Mouse (Mus musculus): ENCODE results near the gene Serpinc1.
"Not testable (repeated sequence)": the region's sequence is repeated elsewhere in the genome, so short reads cannot be mapped to it uniquely, and the experiment has no call there.

Serpinc1 gene

GRCm38 (mm10) chr1:161025410-161026210 lies 47.2 kb downstream of the Serpinc1 start:
- no peak for DNase-seq (ENCODE audit: low spot score)

DNA sequence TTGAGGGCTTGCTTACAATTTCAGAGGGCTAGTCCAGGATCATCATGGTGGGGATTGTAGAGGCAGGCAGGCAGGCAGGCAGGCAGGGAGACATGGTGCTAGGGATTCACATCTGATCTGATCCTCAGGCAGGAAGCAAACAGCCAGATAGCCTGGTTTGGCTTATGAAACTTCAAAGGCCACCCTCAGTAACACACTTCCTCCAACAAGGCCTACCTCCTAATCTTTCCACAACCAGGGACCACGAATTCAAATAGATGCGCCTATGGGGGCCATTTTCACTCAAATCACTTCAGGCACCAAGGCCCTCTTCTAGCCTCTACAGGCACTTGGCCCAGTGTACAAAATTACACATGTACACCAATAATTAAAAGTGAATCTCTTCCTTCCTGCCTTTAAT lies 48.8 kb downstream of the Serpinc1 start:
- DNase-seq (ENCODE audit: low spot score) = no peak

- DNase-seq (ENCODE audit: low spot score) = not testable (repeated sequence)
Observed at GRCm38 (mm10) chr1:161028427-161028826, 50.0 kb downstream of the Serpinc1 start.

GRCm38 (mm10) chr1:161030058-161030457 lies 51.7 kb downstream of the Serpinc1 start:
- no peak for DNase-seq (ENCODE audit: low spot score)

GRCm38 (mm10) chr1:161031881-161032280 lies 53.5 kb downstream of the Serpinc1 start:
- DNase-seq (ENCODE audit: low spot score) = no peak

GRCm38 (mm10) chr1:161032345-161032744 lies 54.0 kb downstream of the Serpinc1 start:
- no peak for DNase-seq (ENCODE audit: low spot score)

- no peak for DNase-seq (ENCODE audit: low spot score)
Observed at GRCm38 (mm10) chr1:161033856-161034434, 55.6 kb downstream of the Serpinc1 start.

- DNase-seq (ENCODE audit: low spot score) = peak; percentile 98
Observed at GRCm38 (mm10) chr1:161034435-161035280, 56.3 kb downstream of the Serpinc1 start, which contains the start of gene Zbtb37. Zbtb37 (minus strand) TSS chr1:161034849.

GRCm38 (mm10) chr1:161035281-161035785 lies 56.9 kb downstream of the Serpinc1 start:
- DNase-seq (ENCODE audit: low spot score) = no peak

DNA sequence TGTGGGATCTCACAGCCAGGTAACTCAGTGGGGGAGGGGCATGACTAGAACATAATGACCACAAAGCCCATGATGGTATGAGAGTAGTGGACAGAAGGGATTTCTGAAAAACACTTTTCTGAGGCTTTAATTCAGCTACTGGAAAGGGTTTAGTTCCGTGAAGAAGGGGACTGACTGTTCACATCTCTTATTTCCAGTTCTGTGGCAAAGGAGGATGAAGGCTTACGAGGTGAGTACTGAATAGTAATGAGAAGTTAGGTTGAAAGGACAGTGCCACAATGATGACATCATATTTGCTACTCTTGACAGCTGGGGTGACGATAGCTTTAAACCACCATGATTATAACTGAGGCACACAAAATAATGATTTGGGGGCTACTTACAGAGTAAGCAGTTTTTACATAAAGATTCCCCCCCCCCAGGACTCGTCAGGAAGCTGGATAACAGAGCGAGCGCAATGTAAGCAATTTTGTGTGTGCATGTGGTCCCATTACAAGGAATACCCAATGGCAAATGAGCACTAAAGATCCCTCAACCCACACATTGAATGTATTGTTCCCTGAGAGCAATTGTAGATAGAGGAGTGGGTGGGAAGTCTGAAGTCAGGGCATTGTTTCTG lies 57.5 kb downstream of the Serpinc1 start:
- no peak for DNase-seq (ENCODE audit: low spot score)

DNA sequence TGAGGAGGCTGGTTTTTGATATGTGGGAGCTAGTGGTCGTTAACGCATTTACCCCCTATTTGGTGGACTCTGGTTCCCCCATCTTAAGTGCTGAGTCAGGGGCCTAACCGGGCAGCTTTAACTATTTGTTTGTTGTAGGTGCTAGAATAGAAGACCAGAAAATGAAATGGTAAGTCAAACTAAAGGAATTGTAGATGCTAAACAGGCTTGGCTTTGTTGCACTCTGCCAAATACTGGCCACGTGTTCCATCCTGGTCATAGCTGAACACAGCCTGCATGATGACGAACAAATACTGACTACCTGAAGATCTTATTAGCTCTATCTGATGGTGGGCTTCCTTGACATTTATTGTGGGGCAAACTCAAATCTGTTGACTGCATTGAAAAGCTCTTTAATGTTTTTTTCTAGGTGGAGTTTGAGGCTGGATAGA lies 58.0 kb downstream of the Serpinc1 start:
- DNase-seq (ENCODE audit: low spot score) = no peak

DNA sequence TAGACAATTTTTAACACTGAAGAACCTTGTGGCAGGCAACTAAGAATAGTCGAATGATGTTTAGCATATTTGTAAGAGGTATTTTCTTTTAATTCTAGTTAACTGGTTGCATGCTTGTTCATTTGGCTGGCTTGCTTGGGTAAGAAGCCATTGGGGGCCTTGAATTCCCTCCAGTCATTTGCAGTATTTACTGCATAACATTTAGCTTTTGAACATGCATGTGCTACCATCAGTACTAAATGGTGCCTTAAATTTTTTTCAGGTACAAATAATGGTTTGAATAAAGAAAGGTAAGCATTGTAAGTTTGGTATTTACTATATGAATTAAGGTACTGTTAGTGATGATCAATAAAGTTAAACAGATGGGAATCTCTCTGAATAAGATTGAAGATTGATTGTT lies 58.6 kb downstream of the Serpinc1 start:
- no peak for DNase-seq (ENCODE audit: low spot score)

- no peak for DNase-seq (ENCODE audit: low spot score)
Observed at GRCm38 (mm10) chr1:161037599-161037998, 59.2 kb downstream of the Serpinc1 start.

GRCm38 (mm10) chr1:161038004-161038403 lies 59.6 kb downstream of the Serpinc1 start:
- DNase-seq (ENCODE audit: low spot score) = no peak

DNA sequence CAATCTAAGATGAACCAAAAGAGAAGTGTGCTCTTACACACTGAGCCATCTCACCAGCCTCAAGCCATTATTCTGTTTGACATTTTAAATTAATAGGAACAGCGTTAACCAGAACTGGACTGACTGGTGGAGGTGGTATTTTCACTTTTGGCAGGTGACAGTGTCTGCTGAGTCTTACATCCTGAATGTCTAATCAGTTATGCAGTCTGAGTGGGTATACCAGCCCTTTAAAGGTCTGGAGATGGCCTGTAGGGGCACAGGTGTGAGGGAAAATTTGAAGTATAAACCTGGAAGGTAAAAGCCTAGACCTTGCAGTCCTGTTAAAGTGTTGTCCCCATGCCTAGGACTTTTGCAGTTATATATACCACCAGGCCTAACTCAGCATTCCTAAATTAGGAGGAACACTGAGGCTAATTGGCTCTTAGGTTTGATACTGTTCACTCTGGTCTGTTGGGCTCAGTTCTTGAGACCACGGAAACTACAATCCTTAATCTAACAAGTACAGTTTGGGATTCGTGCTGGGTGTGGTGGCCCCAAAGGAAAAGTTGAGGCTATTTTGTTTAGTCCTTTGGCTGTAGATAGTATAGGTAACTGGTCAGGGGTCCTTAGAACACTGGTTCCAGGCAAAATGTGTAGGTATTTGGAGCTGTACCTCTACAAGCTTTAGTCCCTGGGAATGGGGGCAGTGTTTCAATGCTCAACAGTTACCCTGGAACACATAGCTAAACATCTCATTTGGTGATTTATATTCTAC lies 60.8 kb downstream of the Serpinc1 start:
- no peak for DNase-seq (ENCODE audit: low spot score)

DNA sequence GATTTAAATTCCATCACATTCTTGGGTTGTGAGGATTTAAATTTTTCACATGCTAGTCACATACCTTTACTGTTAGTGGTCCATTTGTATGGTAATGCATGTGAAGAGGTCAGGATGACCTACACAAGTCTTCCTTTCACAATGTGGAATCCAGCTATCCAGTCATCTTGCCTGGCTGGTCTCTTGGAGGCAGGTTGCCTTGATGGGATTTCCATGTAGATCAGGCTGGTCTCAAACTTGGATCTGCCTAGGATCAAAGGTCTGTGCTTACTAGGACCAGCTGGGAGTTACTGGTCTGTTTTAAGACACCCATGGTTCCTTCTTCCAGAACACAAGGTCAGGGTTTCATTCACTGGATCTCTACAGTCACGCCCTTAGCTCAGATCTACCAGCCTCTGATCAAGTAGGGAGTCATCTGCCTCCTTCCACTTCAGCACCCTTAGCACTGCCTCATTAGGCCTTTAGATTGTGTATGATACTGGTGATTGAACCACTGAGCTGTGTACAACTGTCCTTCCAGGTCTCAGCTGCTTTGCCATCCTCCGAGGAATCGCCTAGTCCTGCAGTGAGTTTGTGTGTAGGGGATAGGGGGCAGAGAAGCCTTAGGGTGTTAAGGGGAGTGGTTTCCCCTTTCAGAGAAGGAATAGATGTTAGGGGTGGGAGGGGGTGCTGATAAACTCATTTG lies 61.5 kb downstream of the Serpinc1 start:
- DNase-seq (ENCODE audit: low spot score) = no peak

DNA sequence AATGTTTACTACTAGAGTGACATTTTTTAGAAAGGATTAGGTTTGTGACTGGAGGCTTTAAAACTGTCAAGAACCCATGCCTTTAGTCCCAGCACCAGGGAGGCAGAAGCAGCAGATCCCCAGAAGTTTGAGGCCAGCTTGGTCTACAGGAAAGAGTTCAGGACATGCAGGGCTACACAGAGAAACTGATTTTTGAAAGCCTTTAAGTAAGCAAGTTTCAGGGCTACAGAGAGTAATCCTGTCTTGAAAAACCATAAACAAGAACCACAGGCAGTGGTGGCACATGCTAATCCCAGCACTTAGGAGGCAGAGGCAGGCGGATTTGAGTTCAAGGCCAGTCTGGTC lies 62.0 kb downstream of the Serpinc1 start:
- DNase-seq (ENCODE audit: low spot score) = no peak

- no peak for DNase-seq (ENCODE audit: low spot score)
Observed at GRCm38 (mm10) chr1:161040855-161041254, 62.5 kb downstream of the Serpinc1 start.

GRCm38 (mm10) chr1:161041261-161042020 lies 63.1 kb downstream of the Serpinc1 start:
- no peak for DNase-seq (ENCODE audit: low spot score)

- DNase-seq (ENCODE audit: low spot score) = no peak
Observed at GRCm38 (mm10) chr1:161046972-161047371, 68.6 kb downstream of the Serpinc1 start.
